Mouse (Mus musculus): ENCODE data around the gene Olfr1209. TPM values are rescaled to one million over a fixed set of nuclear protein-coding genes. Genes with fewer than 3 reads are reported as not detected.

Olfr1209 gene
- polyA plus RNA-seq (2012; ENCODE audit: insufficient read depth, low replicate concordance) = not detected in 2 replicates

DNA sequence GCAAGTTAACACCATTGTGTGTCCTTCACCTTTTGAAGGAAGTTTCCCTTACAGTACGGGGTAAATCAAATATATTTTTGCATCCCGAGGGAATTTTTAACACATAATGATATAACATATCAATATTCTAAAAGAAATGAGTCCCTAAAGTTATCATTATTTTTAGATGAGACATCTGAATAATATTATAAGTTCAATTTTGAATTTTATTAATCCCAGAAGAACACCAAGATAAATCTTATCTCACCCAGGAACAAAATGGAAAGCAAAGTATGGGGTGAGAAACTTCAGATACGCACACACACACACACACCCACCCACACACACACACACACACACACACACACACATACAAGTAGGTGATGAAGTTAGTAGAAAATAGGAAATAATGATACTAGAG, at the start of gene Olfr1209:
TSS of gene Olfr1209 (minus strand) at position 101 of the 400 bp plus-strand sequence.
- H3K9me3 ChIP-seq = no peaks in the 10 kb centered on the region
- H3K36me3 ChIP-seq (replicated peaks; ENCODE audit: low read length) = no peaks in the 10 kb centered on the region
- no peaks in the 10 kb centered on the region for H3K27me3 ChIP-seq (replicated peaks)
- H3K4me1 ChIP-seq = no peaks in the 10 kb centered on the region
- no peak within 1 kb of the TSS for H3K4me3 ChIP-seq (replicated peaks)
- TF ChIP-seq FLI1 (IDR thresholded peaks at IDR 0.05; ENCODE audit: low read length) = no peak
- TF ChIP-seq GATA1 (IDR thresholded peaks at IDR 0.05; ENCODE audit: borderline replicate concordance, low read length) = no peak

DNA sequence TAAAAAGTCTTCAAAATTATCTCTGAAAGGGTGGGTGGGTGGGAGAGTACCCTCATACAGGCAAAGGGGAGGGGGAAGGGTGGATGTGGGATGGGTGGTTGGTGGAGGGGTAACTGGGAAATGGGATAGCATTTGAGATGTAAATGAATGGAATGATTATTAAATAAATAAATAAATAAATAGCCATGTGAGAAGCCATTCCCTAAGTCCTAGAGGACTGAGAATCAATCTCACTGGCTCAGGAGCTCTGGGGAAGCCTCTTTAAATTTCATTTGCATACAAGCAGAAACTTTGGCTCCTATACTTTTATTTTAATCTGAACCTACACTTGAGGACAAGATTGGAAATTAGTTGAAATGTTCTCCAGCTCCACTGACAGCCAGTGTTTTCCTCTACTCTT, 38.7 kb upstream of the Olfr1209 start, which contains the start of gene Olfr1212:
TSS of gene Olfr1212 (plus strand) at position 301 of the 400 bp plus-strand sequence.
- no peaks in the 10 kb centered on the region for H3K36me3 ChIP-seq (replicated peaks; ENCODE audit: low read length)
- no peak within 1 kb of the TSS for H3K4me3 ChIP-seq (replicated peaks)
- TF ChIP-seq GATA1 (IDR thresholded peaks at IDR 0.05; ENCODE audit: borderline replicate concordance, low read length) = no peak
- no peak for TF ChIP-seq FLI1 (IDR thresholded peaks at IDR 0.05; ENCODE audit: low read length)
- H3K9me3 ChIP-seq = no peaks in the 10 kb centered on the region
- no peaks in the 10 kb centered on the region for H3K27me3 ChIP-seq (replicated peaks)
- no peaks in the 10 kb centered on the region for H3K4me1 ChIP-seq

DNA sequence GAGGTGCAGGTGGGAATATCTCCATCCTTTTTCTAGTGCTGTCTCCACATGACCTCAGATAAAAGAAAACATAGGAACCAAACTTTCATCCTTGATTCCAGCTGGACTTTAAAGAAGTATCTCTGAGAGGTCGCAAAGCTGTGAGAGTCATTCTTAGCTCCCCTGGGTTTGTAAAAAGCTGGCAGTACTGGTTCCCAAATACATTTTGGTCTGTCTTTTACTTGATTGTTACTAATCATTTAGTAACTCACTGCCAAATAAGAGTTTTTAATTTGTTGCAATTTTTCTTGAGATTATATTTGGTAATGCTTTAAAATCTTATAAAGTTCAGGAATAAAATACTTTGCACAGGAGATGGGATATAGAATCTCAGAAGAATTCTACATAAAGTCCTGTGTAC, 23.1 kb upstream of the Olfr1209 start, which contains the start of gene Olfr1211:
TSS of gene Olfr1211 (minus strand) at position 101 of the 400 bp plus-strand sequence.
- TF ChIP-seq FLI1 (IDR thresholded peaks at IDR 0.05; ENCODE audit: low read length) = no peak
- TF ChIP-seq GATA1 (IDR thresholded peaks at IDR 0.05; ENCODE audit: borderline replicate concordance, low read length) = no peak
- Histone ChIP-seq H3K4me1 (no peaks in the 10 kb centered on the region), H3K4me3 (replicated peaks) (no peak within 1 kb of the TSS), H3K27me3 (replicated peaks) (no peaks in the 10 kb centered on the region), H3K36me3 (replicated peaks; ENCODE audit: low read length) (no peaks in the 10 kb centered on the region), H3K9me3 (no peaks in the 10 kb centered on the region)

DNA sequence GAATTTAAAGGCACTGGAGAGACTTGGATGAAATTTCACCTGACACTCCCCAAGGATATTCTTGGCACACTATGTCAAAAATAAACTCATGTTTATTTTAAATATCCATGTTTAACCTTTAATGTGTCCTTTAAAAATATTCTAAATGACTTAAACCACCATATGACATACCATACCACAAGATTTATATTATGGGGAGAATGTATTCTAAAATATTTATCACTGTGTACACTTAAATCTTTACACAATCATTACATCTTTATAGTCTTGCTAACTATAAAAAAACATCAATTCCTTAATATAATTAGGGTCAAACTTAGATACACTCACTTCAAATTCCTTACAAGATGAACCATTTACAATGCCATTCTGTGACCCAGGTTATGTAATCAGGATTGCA, 12.7 kb downstream of the Olfr1209 start, which contains the start of gene Olfr1208:
TSS of gene Olfr1208 (minus strand) at position 101 of the 400 bp plus-strand sequence.
- H3K27me3 ChIP-seq (replicated peaks) = no peaks in the 10 kb centered on the region
- no peak for TF ChIP-seq GATA1 (IDR thresholded peaks at IDR 0.05; ENCODE audit: borderline replicate concordance, low read length)
- no peak for TF ChIP-seq FLI1 (IDR thresholded peaks at IDR 0.05; ENCODE audit: low read length)
- no peaks in the 10 kb centered on the region for H3K36me3 ChIP-seq (replicated peaks; ENCODE audit: low read length)
- 0 out of 2 replicates have a peak, but pooled peaks cover 3% of the 10 kb centered on the region for H3K9me3 ChIP-seq
- H3K4me3 ChIP-seq (replicated peaks) = no peak within 1 kb of the TSS
- H3K4me1 ChIP-seq = no peaks in the 10 kb centered on the region

DNA sequence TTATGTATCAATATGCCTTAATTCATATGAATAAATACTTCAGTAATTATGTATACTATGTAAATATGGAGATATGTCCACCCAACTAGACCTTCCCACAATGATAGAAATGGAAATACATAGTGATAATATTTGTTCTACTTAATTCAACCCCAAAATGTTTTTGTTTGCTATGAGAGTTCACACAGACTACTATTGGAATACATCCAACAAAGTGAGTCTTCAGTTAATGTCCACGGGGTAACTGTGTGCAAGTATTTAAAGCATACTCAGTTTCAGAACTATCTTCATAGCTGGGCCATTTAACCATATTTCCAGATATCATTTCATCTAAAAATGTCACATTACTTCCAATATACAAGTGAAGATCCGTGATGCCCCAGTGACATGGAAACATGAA, 52.0 kb downstream of the Olfr1209 start, which contains the start of gene Olfr1206:
TSS of gene Olfr1206 (plus strand) at position 301 of the 400 bp plus-strand sequence.
- Histone ChIP-seq H3K27me3 (replicated peaks) (no peaks in the 10 kb centered on the region), H3K4me1 (no peaks in the 10 kb centered on the region), H3K4me3 (replicated peaks) (no peak within 1 kb of the TSS), H3K9me3 (peaks cover 5% of the 10 kb centered on the region; the same call in 1 of the 2 replicates), H3K36me3 (replicated peaks; ENCODE audit: low read length) (no peaks in the 10 kb centered on the region)
- no peak for TF ChIP-seq GATA1 (IDR thresholded peaks at IDR 0.05; ENCODE audit: borderline replicate concordance, low read length)
- TF ChIP-seq FLI1 (IDR thresholded peaks at IDR 0.05; ENCODE audit: low read length) = no peak

Other genes with a start within 250 kb of the Olfr1209 start
- gene Olfr1193, start 239.5 kb downstream of the Olfr1209 start, polyA plus RNA-seq (2012; ENCODE audit: insufficient read depth, low replicate concordance) = not detected in 2 replicates
- gene Olfr1195, start 226.0 kb downstream of the Olfr1209 start, polyA plus RNA-seq (2012; ENCODE audit: insufficient read depth, low replicate concordance) = not detected in 2 replicates
- gene Olfr1196, start 210.6 kb downstream of the Olfr1209 start, polyA plus RNA-seq (2012; ENCODE audit: insufficient read depth, low replicate concordance) = not detected in 2 replicates
- gene Olfr1197, start 182.8 kb downstream of the Olfr1209 start, polyA plus RNA-seq (2012; ENCODE audit: insufficient read depth, low replicate concordance) = not detected in 2 replicates
- not detected in 2 replicates for gene Olfr1198, start 163.8 kb downstream of the Olfr1209 start, polyA plus RNA-seq (2012; ENCODE audit: insufficient read depth, low replicate concordance)
- gene Olfr1199, start 154.7 kb downstream of the Olfr1209 start, polyA plus RNA-seq (2012; ENCODE audit: insufficient read depth, low replicate concordance) = not detected in 2 replicates
- gene Olfr1200, start 144.7 kb downstream of the Olfr1209 start, polyA plus RNA-seq (2012; ENCODE audit: insufficient read depth, low replicate concordance) = not detected in 2 replicates
- gene Olfr1201, start 122.1 kb downstream of the Olfr1209 start, polyA plus RNA-seq (2012; ENCODE audit: insufficient read depth, low replicate concordance) = not detected in 2 replicates
- 0.12 TPM in 1 of 2 replicates, not detected in the other for gene Olfr1202, start 100.7 kb downstream of the Olfr1209 start, polyA plus RNA-seq (2012; ENCODE audit: insufficient read depth, low replicate concordance)
- gene Olfr1205, start 85.4 kb downstream of the Olfr1209 start, polyA plus RNA-seq (2012; ENCODE audit: insufficient read depth, low replicate concordance) = not detected in 2 replicates
- gene Olfr1204, start 65.9 kb downstream of the Olfr1209 start, polyA plus RNA-seq (2012; ENCODE audit: insufficient read depth, low replicate concordance) = not detected in 2 replicates
- not detected in 2 replicates for gene Olfr1206, start 51.9 kb downstream of the Olfr1209 start, polyA plus RNA-seq (2012; ENCODE audit: insufficient read depth, low replicate concordance)
- not detected in 2 replicates for gene Olfr1208, start 12.8 kb downstream of the Olfr1209 start, polyA plus RNA-seq (2012; ENCODE audit: insufficient read depth, low replicate concordance)
- not detected in 2 replicates for gene Olfr1211, start 23.0 kb upstream of the Olfr1209 start, polyA plus RNA-seq (2012; ENCODE audit: insufficient read depth, low replicate concordance)
- gene Olfr1212, start 38.8 kb upstream of the Olfr1209 start, polyA plus RNA-seq (2012; ENCODE audit: insufficient read depth, low replicate concordance) = not detected in 2 replicates
- gene Gm13762, start 65.1 kb upstream of the Olfr1209 start, polyA plus RNA-seq (2012; ENCODE audit: insufficient read depth, low replicate concordance) = not detected in 2 replicates
- not detected in 2 replicates for gene Olfr1214, start 77.5 kb upstream of the Olfr1209 start, polyA plus RNA-seq (2012; ENCODE audit: insufficient read depth, low replicate concordance)
- not detected in 2 replicates for gene Olfr1215, start 91.8 kb upstream of the Olfr1209 start, polyA plus RNA-seq (2012; ENCODE audit: insufficient read depth, low replicate concordance)
- gene Olfr1216, start 103.2 kb upstream of the Olfr1209 start, polyA plus RNA-seq (2012; ENCODE audit: insufficient read depth, low replicate concordance) = not detected in 2 replicates
- not detected in 2 replicates for gene Olfr1217, start 116.9 kb upstream of the Olfr1209 start, polyA plus RNA-seq (2012; ENCODE audit: insufficient read depth, low replicate concordance)
- not detected in 2 replicates for gene Olfr1218, start 146.0 kb upstream of the Olfr1209 start, polyA plus RNA-seq (2012; ENCODE audit: insufficient read depth, low replicate concordance)
- not detected in 2 replicates for gene Olfr1219, start 168.4 kb upstream of the Olfr1209 start, polyA plus RNA-seq (2012; ENCODE audit: insufficient read depth, low replicate concordance)
- gene Olfr1220, start 191.7 kb upstream of the Olfr1209 start, polyA plus RNA-seq (2012; ENCODE audit: insufficient read depth, low replicate concordance) = not detected in 2 replicates
- gene Olfr1221, start 202.1 kb upstream of the Olfr1209 start, polyA plus RNA-seq (2012; ENCODE audit: insufficient read depth, low replicate concordance) = not detected in 2 replicates
- not detected in 2 replicates for gene Olfr1222, start 217.9 kb upstream of the Olfr1209 start, polyA plus RNA-seq (2012; ENCODE audit: insufficient read depth, low replicate concordance)
- not detected in 2 replicates for gene Olfr1223, start 236.4 kb upstream of the Olfr1209 start, polyA plus RNA-seq (2012; ENCODE audit: insufficient read depth, low replicate concordance)
- not detected in 2 replicates for gene Olfr1224-ps1, start 248.9 kb upstream of the Olfr1209 start, polyA plus RNA-seq (2012; ENCODE audit: insufficient read depth, low replicate concordance)

Measured in megakaryocyte, embryonic 14.5 days (primary cell).